Mouse (Mus musculus): ENCODE results near the gene Folh1. TPM values are rescaled to one million over a fixed set of nuclear protein-coding genes. Genes with fewer than 3 reads are reported as not detected.
"Not testable (repeated sequence)": the region's sequence is repeated elsewhere in the genome, so short reads cannot be mapped to it uniquely, and the experiment has no call there.

Folh1 gene
- 2.4 and 3.7 TPM in 2 replicates for polyA plus RNA-seq (2015; fragmentation: Nextera tagmentation; extraction: Ambion mirVana)

- Histone ChIP-seq H3K4me2 (ENCODE audit: low read length) (peak within 1 kb of the TSS; percentile 66), H3K9ac (ENCODE audit: low read depth, low read length) (0 out of 2 replicates have a peak within 1 kb of the TSS, but pooled peaks have one; percentile 3), H3K27me3 (replicated peaks; ENCODE audit: control insufficient read depth, insufficient read depth, low read length) (no peaks in the 10 kb centered on the region), H3K36me3 (ENCODE audit: control insufficient read depth, insufficient read depth, low read length) (no peaks in the 10 kb centered on the region), H3K9me3 (ENCODE audit: control insufficient read depth, low read length) (no peaks in the 10 kb centered on the region), H3K4me3 (ENCODE audit: low read length) (peak within 1 kb of the TSS; percentile 32), H3K27ac (ENCODE audit: low read depth, low read length) (peak within 1 kb of the TSS; percentile 31; the same call in 1 of the 2 replicates), H3K4me1 (ENCODE audit: control insufficient read depth, insufficient read depth, low read depth, low read length) (peaks cover 5% of the 10 kb centered on the region)
- peak; percentile 92 for ATAC-seq
- WGBS, result 4% methylated on average over 11 of the region's 11 CpGs
Measured at GRCm38 (mm10) chr7:86775617-86776325, at the start of gene Folh1. Gene Folh1, minus strand, starts transcription at chr7:86775943.

- no peak overlapping the region for H3K4me3 ChIP-seq (ENCODE audit: low read length)
- H3K9me3 ChIP-seq (ENCODE audit: control insufficient read depth, low read length), result no peaks in the 10 kb centered on the region
- H3K4me1 ChIP-seq (ENCODE audit: control insufficient read depth, insufficient read depth, low read depth, low read length), result no peaks in the 10 kb centered on the region
- H3K36me3 ChIP-seq (ENCODE audit: control insufficient read depth, insufficient read depth, low read length), result no peaks in the 10 kb centered on the region
- no peak overlapping the region for H3K9ac ChIP-seq (ENCODE audit: low read depth, low read length)
- no peaks in the 10 kb centered on the region for H3K27me3 ChIP-seq (replicated peaks; ENCODE audit: control insufficient read depth, insufficient read depth, low read length)
- H3K4me2 ChIP-seq (ENCODE audit: low read length), result no peak overlapping the region
- H3K27ac ChIP-seq (ENCODE audit: low read depth, low read length), result no peak overlapping the region
- 83% methylated on average over 1 of the region's 1 CpGs for WGBS
- ATAC-seq, result no peak
Measured at GRCm38 (mm10) chr7:86816466-86816865, 40.7 kb upstream of the Folh1 start.

GRCm38 (mm10) chr7:86815716-86816115 lies 40.0 kb upstream of the Folh1 start:
- not testable (repeated sequence) for H3K4me1 ChIP-seq (ENCODE audit: control insufficient read depth, insufficient read depth, low read depth, low read length); H3K36me3 ChIP-seq (ENCODE audit: control insufficient read depth, insufficient read depth, low read length); H3K9me3 ChIP-seq (ENCODE audit: control insufficient read depth, low read length); H3K4me3 ChIP-seq (ENCODE audit: low read length); H3K27ac ChIP-seq (ENCODE audit: low read depth, low read length); H3K4me2 ChIP-seq (ENCODE audit: low read length); H3K9ac ChIP-seq (ENCODE audit: low read depth, low read length); H3K27me3 ChIP-seq (replicated peaks; ENCODE audit: control insufficient read depth, insufficient read depth, low read length); ATAC-seq
- WGBS, result 83% methylated on average over 6 of the region's 6 CpGs

GRCm38 (mm10) chr7:86815241-86815640 lies 39.5 kb upstream of the Folh1 start:
- H3K4me1 ChIP-seq (ENCODE audit: control insufficient read depth, insufficient read depth, low read depth, low read length); H3K9me3 ChIP-seq (ENCODE audit: control insufficient read depth, low read length); ATAC-seq; H3K27ac ChIP-seq (ENCODE audit: low read depth, low read length); H3K9ac ChIP-seq (ENCODE audit: low read depth, low read length); H3K4me3 ChIP-seq (ENCODE audit: low read length); H3K27me3 ChIP-seq (replicated peaks; ENCODE audit: control insufficient read depth, insufficient read depth, low read length); H3K36me3 ChIP-seq (ENCODE audit: control insufficient read depth, insufficient read depth, low read length); H3K4me2 ChIP-seq (ENCODE audit: low read length): not testable (repeated sequence)
- WGBS, result 92% methylated on average over 2 of the region's 5 CpGs

- no peaks in the 10 kb centered on the region for H3K9me3 ChIP-seq (ENCODE audit: control insufficient read depth, low read length)
- no peak within 1 kb of the TSS for H3K9ac ChIP-seq (ENCODE audit: low read depth, low read length)
- no peaks in the 10 kb centered on the region for H3K36me3 ChIP-seq (ENCODE audit: control insufficient read depth, insufficient read depth, low read length)
- no peak within 1 kb of the TSS for H3K4me3 ChIP-seq (ENCODE audit: low read length)
- ATAC-seq, result no peak
- no peaks in the 10 kb centered on the region for H3K4me1 ChIP-seq (ENCODE audit: control insufficient read depth, insufficient read depth, low read depth, low read length)
- no peaks in the 10 kb centered on the region for H3K27me3 ChIP-seq (replicated peaks; ENCODE audit: control insufficient read depth, insufficient read depth, low read length)
- no peak within 1 kb of the TSS for H3K27ac ChIP-seq (ENCODE audit: low read depth, low read length)
- H3K4me2 ChIP-seq (ENCODE audit: low read length), result no peak within 1 kb of the TSS
Measured at GRCm38 (mm10) chr7:86794727-86795126, 19.0 kb upstream of the Folh1 start, which contains the start of gene Vmn2r77. Gene Vmn2r77, plus strand, starts transcription at chr7:86795027.

- whole genome bisulfite sequencing, result 79% methylated on average over 3 of the region's 3 CpGs
- Histone ChIP-seq H3K27me3 (replicated peaks; ENCODE audit: control insufficient read depth, insufficient read depth, low read length) (no peaks in the 10 kb centered on the region), H3K4me2 (ENCODE audit: low read length) (no peak overlapping the region), H3K36me3 (ENCODE audit: control insufficient read depth, insufficient read depth, low read length) (no peaks in the 10 kb centered on the region), H3K27ac (ENCODE audit: low read depth, low read length) (no peak overlapping the region), H3K4me3 (ENCODE audit: low read length) (no peak overlapping the region), H3K9me3 (ENCODE audit: control insufficient read depth, low read length) (no peaks in the 10 kb centered on the region), H3K9ac (ENCODE audit: low read depth, low read length) (no peak overlapping the region), H3K4me1 (ENCODE audit: control insufficient read depth, insufficient read depth, low read depth, low read length) (peaks cover 5% of the 10 kb centered on the region)
- no peak for ATAC-seq
Measured at GRCm38 (mm10) chr7:86771621-86772020, 4.1 kb downstream of the Folh1 start.

- ATAC-seq, result no peak
- no peaks in the 10 kb centered on the region for H3K4me1 ChIP-seq (ENCODE audit: control insufficient read depth, insufficient read depth, low read depth, low read length)
Measured at GRCm38 (mm10) chr7:86764628-86765027, 11.1 kb downstream of the Folh1 start.

GRCm38 (mm10) chr7:86760751-86761150 lies 15.0 kb downstream of the Folh1 start:
- no peaks in the 10 kb centered on the region for H3K36me3 ChIP-seq (ENCODE audit: control insufficient read depth, insufficient read depth, low read length)
- no peaks in the 10 kb centered on the region for H3K27me3 ChIP-seq (replicated peaks; ENCODE audit: control insufficient read depth, insufficient read depth, low read length)
- 93% methylated on average over 1 of the region's 1 CpGs for WGBS
- H3K4me1 ChIP-seq (ENCODE audit: control insufficient read depth, insufficient read depth, low read depth, low read length), result no peaks in the 10 kb centered on the region
- no peak overlapping the region for H3K9ac ChIP-seq (ENCODE audit: low read depth, low read length)
- H3K4me3 ChIP-seq (ENCODE audit: low read length), result no peak overlapping the region
- no peak overlapping the region for H3K4me2 ChIP-seq (ENCODE audit: low read length)
- no peak for ATAC-seq
- H3K27ac ChIP-seq (ENCODE audit: low read depth, low read length), result no peak overlapping the region
- no peaks in the 10 kb centered on the region for H3K9me3 ChIP-seq (ENCODE audit: control insufficient read depth, low read length)

More at GRCm38 (mm10) chr7:86764628-86765027, 11.1 kb downstream of the Folh1 start:
- Histone ChIP-seq H3K4me2 (ENCODE audit: low read length) (no peak overlapping the region), H3K27me3 (replicated peaks; ENCODE audit: control insufficient read depth, insufficient read depth, low read length) (no peaks in the 10 kb centered on the region), H3K36me3 (ENCODE audit: control insufficient read depth, insufficient read depth, low read length) (no peaks in the 10 kb centered on the region), H3K27ac (ENCODE audit: low read depth, low read length) (no peak overlapping the region), H3K9me3 (ENCODE audit: control insufficient read depth, low read length) (no peaks in the 10 kb centered on the region), H3K4me3 (ENCODE audit: low read length) (no peak overlapping the region), H3K9ac (ENCODE audit: low read depth, low read length) (no peak overlapping the region)

GRCm38 (mm10) chr7:86725013-86725412 lies 50.7 kb downstream of the Folh1 start:
- H3K27ac ChIP-seq (ENCODE audit: low read depth, low read length), result no peak overlapping the region

More at GRCm38 (mm10) chr7:86725013-86725412, 50.7 kb downstream of the Folh1 start:
- Histone ChIP-seq H3K36me3 (ENCODE audit: control insufficient read depth, insufficient read depth, low read length) (no peaks in the 10 kb centered on the region), H3K4me2 (ENCODE audit: low read length) (no peak overlapping the region), H3K9ac (ENCODE audit: low read depth, low read length) (no peak overlapping the region), H3K27me3 (replicated peaks; ENCODE audit: control insufficient read depth, insufficient read depth, low read length) (no peaks in the 10 kb centered on the region), H3K4me3 (ENCODE audit: low read length) (no peak overlapping the region), H3K4me1 (ENCODE audit: control insufficient read depth, insufficient read depth, low read depth, low read length) (no peaks in the 10 kb centered on the region), H3K9me3 (ENCODE audit: control insufficient read depth, low read length) (no peaks in the 10 kb centered on the region)
- no peak for ATAC-seq
